Mouse (Mus musculus) layer of hippocampus, postnatal 36 days (tissue): ENCODE data around the gene Ly6g5b. TPM values are rescaled to one million over a fixed set of nuclear protein-coding genes. Genes with fewer than 3 reads are reported as not detected.
"Not testable (repeated sequence)": the region's sequence is repeated elsewhere in the genome, so short reads cannot be mapped to it uniquely, and the experiment has no call there.

Experiments used
- DNase-seq, 2 experiments: peaks; one replicate each; pipeline ENCODE4 v3.0.0; 2022
- total RNA-seq, 2 experiments: library from RNA; stranded (reverse); gene quantifications; 2 replicates each; pipeline ENCODE4 v1.2.3; 2021

The Ly6g5b gene
- total RNA-seq, 2 experiments from 2014 or later, result 0.70 TPM; not detected in 1

DNA sequence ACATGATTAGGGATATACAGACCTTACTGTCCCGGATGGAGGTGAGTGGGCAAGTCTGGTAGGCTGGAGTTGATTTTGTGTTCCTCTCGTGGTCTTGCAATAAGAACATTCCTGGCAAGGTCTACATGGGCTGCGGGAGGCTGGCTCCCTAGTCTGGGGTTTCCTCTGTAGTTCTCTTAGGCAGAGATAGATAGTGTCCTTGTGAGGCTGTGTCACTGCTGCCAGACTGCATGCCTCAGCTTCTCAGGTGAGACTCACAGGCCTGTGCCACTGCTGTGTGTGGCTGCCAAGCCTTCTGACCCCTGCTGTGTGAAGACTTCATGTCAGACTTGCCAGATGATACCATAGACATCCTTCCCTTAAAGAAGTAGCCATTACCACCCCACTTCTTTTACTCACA is 24.0 kb upstream of the Ly6g5b start:
- DNase-seq, result no peak

DNA sequence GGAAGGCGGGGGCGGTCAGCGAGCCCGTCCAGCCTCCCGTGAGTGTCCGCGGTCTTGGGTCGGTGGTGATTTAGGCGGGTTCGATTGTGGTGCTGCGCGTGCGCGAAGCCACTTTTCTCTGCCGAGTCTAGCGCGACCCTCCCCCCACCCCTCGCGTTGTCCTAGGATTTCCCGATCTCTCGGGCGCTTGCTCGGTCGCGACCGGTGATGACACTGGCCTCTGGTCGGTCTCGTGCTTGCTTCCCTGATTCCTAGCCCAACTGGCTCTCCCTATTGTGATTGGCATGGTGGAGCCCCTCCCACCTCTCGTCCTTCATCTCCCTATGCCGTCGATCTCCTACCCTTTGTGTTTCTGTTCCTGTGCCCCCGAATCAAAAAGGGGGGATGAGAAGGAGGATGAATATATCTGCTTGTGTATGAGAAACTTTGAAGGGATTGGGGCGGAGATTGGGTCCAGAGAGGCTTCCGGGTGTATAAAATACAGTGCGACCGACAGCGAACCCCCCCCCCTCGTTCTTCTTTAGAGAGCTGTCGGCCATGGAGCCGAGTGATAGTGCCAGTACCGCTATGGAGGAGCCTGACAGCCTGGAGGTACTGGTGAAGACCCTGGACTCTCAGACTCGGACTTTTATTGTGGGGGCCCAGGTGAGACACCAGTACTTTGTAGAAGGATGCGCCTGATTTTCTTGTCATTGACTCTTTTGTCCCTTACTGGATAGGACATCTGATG is 20.5 kb upstream of the Ly6g5b start:
- no peak for DNase-seq

DNA sequence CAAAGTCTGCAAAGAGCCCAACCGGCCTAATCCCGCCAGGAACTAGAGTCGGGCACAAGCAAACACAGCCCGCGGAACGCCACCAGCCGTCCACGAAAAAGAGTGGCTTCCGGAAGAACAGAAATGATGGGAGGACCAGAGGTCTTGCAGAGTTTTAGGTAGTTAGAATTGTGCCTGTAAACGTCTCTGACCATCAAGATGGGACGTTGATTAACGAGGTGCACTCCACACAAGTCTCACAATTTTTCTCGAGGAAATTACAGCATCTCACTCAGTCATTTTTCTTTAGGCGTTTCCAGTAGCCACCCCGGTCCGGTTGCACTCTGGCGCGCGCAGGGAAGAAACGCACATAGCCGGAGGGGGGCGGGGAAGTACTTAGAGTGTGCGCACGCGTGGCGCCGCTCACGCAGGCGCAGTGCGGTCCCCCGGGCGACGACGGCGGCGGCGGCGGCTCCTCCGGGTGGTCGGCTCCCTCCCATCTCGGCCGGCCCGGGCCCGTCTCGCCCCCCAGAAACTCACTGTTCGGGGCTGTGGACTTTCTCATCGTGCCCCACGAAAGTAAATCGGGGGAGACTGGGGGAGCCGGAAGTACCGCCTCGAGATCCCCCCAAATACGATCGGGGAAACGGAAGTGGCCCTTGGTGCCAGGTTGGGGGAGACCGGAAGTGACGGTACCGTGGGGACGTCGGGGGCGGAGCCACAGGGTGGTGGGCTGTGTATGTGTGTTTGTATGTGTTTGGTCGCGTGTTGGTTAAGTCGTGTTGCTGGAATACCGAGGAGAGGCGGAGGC is 19.8 kb upstream of the Ly6g5b start, which contains the start of gene Bag6:
TSS of gene Bag6 (plus strand) at position 378 of the 790 bp plus-strand sequence.
- DNase-seq, result peak; percentile 96

DNA sequence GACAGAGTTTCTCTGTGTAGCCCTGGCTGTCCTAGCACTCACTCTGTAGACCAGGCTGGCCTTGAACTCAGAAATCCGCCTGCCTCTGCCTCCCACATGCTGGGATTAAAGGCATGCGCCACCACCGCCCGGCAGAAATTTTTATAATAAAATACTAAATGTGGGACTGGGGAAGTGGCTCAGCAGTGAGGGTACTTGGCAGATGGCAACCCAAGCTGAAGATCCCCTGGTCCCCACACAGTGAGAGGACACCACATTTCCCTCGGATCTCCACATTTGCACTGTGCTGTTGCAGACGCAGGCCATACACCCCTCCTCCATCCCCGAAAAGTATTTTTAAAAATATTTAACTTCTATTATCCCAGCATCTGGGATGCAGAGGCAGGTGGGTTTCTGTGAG is 18.3 kb upstream of the Ly6g5b start:
- no peak for DNase-seq

DNA sequence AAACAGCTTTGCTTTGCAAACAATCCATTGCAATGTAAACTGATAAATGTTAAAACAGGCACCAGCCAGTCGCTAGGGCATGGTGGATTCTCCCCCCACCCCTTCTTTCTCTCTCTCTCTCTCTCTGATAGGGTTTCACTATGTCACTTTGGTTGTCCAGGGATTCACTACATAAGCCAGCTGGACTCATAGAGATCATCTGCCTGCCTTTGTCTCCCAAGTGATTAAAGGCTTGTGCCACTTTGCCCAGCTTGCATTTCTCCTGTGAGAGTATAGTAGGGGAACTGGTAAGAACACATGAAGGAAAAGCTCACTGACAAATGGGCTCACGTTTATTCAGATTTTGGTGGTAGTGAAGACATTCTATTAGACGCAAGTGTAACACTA is 16.9 kb upstream of the Ly6g5b start:
- DNase-seq, result no peak

DNA sequence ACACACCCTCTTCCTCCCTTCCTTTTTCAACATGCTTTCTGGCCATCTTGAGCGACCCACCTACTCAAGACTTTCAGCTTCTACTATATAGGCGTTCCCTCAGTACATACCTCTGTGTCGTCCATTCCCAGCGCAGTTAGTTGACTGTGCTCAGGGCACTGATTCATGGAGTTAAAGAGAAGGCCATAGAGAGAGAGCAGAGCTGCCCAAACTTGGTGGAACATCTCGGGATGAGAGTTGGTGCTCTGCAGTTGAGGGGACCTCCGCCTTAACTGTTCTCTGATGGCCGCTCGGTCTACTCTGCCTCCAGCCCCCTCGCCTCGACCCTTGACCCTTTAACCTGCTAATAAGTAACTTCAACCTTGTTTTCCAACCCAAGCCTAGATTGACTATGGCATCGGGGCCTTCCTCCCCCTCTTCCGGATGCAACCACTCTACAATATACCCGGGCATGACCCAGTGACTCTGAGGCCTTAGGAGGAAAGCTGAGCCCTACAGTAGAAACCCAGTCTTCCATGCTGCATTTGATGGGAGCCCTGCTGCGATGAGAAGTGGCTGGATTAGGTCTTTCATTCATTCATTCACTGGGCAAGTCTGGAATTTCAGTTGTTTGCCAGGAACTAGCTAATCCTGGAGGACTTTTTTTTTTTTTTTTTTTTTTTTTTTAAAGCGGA is 16.4 kb upstream of the Ly6g5b start, which contains the start of gene Apom:
TSS of gene Apom (minus strand) at position 551 of the 674 bp plus-strand sequence.
- no peak for DNase-seq

DNA sequence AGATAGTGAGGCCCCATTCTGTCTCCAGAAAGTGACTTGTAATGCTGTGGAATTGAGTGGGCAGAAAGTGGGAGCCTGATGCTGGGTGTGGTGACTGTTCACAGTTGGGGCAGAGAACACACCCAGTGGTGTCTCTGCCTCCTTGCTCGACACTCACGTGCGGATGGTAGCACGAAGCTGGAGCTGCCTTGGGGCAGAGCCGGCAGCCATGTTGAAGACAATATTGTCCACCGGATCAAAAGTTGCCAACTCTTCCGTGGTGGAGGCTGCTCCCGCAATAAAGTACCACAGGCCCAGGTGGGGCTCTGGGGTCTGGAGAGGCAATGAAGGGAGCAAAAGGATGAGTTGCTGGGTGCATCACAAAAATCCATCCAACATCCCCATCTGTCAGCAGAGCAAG is 15.8 kb upstream of the Ly6g5b start:
- DNase-seq, result no peak

DNA sequence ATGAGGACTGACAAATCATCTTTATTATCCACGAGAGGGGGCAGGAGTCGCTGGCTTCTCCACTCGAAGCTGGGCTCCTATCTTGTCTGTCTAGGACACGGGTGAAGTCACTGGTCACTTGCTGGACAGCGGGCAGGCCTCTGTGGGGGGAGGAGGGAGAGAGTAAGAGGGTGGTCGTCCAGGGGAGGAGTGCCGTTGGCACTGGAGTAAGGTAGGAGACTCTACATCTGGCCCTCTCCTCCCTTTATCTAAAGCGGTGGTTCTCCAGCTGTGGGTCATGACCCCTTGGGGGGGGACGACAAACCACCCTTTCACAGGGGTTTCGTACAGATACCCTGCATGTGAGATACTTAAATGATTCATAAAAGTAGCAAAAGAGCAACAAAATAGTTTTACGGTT is 13.8 kb upstream of the Ly6g5b start:
- DNase-seq, result no peak

DNA sequence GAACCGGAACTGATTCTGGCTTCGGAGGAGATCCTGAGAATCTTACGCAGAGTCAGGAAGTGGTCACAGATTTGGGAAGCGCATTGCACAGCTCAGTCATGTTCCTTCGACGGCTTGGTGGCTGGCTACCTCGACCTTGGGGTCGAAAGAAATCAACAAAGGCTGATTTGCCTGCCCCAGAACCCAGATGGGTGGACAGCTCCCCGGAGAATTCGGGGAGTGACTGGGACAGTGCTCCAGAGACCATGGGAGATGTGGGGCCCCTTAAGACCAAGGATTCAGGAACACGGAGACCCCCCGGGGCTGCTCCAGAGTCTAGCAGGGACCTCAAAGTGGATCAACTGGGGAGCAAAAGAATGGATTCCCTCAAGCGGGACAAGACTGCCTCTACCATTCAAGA is 11.8 kb upstream of the Ly6g5b start:
- DNase-seq, result no peak

DNA sequence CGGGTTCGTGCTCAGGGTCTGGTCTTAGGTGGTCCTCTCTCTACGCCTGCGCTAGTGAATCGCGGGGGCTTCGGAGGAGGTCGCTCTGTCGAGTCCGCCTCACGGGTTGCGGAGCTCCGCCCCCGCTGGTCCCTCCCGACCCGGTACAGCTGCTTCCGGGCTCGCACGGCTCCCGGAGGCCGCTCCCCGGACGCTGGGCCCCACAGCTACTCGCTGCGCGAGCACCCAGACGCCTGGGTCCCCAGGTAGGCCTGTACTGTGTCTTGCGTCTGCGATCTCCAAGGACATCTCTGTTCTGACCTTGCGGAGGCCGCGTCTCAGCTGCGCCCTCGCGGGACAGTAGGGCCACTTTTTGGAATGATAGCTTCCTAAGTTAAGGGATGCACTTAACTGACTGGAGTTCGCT is 11.0 kb upstream of the Ly6g5b start, which contains the start of gene D17H6S53E:
TSS of gene D17H6S53E (plus strand) at position 168 of the 406 bp plus-strand sequence.
- peak; percentile 73 to 78 for DNase-seq

DNA sequence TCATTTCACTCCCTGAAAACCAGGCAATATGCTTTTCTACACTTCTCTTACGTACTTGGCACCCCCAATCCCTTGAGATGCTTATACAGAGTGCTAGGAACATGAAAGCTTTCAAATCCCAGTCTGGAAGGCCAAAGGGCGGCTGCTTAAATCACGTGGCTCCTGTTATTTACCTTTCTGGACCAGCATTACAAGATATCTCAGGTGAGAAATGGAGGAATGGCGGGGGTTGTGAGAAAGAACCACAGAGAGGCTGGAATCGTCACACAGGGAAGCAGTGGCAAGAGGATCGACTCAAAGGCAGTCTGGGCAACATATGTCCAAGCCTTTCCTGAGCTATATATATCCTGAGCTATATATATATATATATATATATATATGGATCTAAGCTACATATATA is 10.3 kb upstream of the Ly6g5b start:
- DNase-seq, result no peak

DNA sequence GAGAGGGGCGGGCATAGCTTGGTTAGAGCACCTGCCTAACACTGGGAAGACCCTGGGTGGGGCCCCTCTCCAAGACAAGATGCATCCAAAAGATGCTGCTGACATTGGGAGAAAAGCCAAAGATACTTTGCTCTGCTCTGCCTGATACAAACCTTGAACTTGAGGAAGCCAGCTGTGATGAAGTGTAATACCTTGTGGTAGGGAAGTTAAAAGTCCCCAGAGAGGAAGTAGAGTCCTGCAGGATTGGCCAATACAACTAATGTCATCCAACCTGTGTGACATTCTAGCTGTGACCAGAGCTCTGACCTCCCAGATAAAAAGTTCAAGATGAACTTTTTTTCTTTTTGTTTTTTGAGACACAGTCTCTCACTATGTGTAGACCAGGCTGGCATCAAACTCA is 9.9 kb upstream of the Ly6g5b start:
- DNase-seq, result no peak

DNA sequence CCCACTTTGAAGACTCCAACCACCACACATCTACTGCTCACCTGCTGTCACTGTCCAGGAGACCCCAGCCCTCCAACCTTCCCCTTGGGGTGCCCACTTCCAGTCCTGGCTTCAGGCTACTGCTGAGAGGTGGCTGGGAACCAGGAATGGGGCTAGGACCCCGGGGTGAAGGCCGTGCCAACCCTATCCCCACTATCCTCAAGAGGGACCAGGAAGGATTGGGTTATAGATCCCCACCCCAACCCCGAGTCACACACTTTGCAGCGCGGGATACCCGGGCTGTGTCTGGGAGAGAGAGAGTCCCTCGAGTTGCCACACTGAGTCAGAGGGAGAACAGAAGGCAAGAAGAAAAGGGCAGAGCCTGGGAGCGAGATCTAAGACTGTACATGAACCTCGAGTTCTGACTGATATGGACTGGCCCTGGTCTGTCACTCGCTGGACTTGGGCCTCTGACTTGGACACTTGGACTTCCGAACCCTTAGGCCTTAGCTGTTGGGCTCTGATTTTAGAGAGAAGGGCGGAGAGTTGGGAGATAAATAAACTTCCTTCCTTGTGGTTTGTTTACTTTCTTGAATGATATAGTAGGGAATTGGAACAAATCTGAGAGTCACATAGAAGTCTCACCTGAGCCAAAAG is 9.2 kb upstream of the Ly6g5b start:
- not testable (repeated sequence) for DNase-seq

DNA sequence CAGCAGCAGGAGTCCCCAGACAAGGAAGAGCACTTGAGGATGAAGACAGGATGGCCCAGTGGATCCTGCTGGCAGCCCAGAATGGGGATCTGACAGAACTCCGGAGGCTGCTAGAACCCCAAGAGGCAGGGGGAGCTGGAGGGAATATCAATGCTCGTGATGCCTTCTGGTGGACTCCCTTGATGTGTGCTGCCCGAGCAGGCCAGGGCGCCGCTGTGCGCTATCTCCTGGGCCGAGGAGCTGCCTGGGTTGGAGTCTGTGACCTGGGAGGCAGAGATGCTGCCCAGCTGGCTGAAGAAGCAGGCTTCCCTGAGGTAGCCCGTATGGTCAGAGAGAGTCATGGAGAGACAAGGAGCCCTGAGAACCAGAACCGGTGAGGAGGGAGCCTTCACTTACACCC is 8.1 kb upstream of the Ly6g5b start:
- DNase-seq, result not testable (repeated sequence)

DNA sequence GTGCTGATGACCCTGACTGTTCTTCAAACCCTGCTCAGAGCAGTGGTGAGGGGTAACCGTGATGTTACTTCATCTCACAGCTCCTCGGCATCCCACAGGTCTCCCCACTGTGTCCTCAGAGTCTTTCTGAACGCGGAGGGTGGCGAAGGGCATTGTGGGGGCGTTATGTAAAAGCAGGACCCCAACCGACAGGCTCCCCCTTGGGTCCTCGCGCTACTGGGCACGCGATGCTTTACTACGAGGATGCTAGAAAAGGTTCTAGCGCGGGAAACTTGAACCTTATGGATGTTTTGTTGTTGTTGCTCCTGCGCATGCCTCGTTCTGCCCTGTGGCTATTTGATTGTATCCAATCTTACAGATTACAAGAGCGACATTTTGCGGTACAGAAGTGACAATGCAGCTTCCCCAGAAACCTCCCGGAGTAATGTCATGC is 6.7 kb upstream of the Ly6g5b start, which contains the start of gene Csnk2b:
TSS of gene Csnk2b (minus strand) at position 183 of the 433 bp plus-strand sequence.
- peak; percentile 64 to 67 for DNase-seq

DNA sequence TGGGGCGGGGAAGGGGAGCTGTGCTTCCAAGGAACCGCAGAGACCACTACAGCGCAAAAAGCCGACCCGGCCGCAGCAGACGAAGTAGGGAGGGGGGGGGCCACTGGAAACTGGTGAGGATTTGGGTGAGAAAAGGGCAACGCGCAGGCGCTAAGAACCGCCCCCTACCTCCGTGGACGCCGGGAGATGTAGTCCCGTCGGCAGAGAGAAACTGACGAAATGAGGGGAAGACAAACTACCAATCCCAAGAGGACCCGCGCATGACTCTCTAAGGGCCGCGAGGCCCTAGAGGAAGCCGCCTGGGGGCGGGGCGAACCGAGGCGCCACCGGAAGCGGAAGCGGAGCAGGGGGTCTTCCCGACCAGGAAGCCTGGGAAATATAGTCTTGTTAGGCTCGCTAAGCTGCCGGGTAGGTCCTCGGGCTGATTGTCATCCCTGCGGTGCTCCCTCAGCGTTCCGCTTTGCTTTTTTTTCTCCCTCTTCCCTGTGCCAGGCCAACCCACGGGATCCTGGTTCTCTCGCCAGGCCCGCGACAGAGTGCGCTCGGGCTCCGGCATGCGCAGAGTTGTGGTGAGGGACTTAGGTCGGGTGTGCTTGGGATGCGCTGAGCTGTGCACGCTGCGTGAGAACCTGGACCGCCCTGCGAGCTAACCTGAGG is 6.0 kb upstream of the Ly6g5b start, which contains the start of gene Gpank1:
TSS of gene Gpank1 (plus strand) at position 313 of the 657 bp plus-strand sequence.
- peak; percentile 98 for DNase-seq

DNA sequence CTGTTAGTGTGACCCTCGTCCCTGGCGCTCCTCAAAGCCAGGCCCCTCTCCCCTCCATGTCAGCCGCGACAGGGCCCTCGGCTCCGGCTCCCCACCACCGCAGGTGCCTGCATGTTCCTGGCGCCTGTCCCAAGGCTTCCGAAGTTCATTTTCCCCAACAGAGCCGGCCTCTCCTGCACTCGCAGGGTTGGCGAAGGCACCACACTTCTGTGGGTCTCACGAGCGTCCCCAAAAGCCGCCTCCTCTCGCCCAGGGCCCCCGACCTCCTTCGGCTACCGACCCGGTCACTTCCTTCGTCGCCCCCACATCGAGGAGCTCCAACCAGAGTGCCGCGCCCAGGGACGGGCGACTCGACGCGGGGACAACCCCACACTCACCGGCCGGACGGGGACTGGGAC is 5.5 kb upstream of the Ly6g5b start:
- no peak for DNase-seq

DNA sequence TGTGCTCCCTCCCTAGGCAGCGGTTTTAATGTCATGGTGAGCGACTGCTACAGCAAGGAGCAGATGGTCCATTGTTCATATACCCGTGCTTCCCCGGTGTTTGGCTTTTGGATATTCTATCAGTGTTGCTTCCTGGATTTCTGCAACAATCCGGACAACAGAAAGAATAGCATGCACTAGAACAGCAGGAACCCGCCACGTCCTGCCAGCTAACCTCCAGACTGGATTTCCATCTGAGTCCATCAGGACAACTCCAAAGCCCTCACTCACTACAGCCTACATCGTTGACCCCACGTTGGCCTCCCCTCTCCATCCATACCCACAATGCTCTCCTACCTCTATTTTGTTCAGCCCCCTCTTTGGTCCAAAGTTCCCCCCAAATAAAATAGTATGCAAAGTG is 3.5 kb downstream of the Ly6g5b start:
- DNase-seq, result no peak

DNA sequence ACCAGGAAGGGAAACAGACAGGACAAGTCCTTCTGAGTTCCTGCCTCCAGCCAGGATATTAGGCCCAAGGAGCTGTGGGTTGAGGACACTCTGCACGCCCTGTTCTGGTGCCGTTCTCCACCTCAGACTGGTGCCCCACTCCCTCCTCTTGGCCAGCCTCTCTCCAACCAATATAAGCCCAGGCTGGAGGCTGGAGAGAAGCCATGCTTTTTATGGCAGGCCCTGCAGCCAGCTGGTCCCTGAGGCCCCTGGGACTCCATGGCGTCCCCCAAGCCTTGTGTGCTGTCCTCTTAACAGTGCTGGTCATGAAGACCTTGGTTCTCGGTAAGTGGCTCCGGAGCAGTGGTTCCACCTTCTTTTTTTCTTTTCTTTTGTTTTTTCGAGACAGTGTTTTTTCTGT is 7.1 kb downstream of the Ly6g5b start, which contains the start of gene Ly6g5c:
TSS of gene Ly6g5c (plus strand) at position 183 of the 400 bp plus-strand sequence.
- no peak for DNase-seq

DNA sequence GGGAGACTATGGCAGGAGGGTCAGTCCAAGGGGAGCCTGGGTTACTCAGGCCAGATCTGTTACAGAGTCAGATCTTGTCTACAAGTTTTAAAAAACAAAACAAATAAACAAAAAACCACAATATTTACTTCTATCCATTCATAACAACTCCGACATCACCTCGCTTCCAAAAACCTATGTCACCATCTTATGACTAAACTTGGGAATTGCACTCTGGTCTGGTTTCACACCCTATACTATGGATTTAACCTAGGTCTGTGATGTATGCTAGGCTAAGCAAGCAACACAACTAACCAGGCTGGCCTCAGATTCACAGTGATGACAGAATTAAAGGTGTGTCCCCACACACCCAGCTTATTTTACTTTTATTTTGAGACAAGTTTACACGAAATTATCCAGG is 8.7 kb downstream of the Ly6g5b start:
- DNase-seq, result no peak

DNA sequence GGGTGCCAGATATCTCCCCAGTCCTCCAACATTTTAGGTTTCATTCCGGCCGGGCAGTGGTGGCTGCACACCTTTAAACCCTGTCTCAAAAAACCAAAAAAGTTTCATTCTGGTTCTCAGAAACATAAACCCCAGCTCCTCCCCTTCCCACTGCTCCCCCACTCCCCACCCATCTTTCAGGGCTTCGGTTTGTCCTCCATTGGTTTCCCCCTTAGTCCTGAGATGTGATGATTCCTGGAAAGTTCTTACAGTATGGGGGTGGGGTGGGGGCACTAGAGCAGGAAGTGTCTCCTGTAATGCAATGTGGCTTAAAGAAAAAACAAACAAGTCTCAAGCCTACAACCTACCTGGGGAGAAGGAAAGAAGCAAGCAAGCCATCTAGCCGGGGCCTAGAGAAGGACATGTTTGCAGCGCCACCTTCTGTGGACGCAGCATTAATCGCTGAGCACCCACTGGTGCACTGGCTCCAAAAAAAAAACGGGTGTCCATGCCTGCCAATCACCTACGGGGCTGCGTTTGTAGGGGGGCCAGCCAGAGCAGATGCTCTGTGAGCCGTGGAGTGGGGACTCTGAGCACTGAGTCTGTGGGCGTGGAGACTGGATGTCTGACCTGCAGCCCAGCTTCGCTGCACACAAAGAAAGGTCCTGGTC is 9.4 kb downstream of the Ly6g5b start:
- no peak for DNase-seq
